Mouse (Mus musculus): ENCODE data around the gene Fam189a2.

Fam189a2 gene

DNA sequence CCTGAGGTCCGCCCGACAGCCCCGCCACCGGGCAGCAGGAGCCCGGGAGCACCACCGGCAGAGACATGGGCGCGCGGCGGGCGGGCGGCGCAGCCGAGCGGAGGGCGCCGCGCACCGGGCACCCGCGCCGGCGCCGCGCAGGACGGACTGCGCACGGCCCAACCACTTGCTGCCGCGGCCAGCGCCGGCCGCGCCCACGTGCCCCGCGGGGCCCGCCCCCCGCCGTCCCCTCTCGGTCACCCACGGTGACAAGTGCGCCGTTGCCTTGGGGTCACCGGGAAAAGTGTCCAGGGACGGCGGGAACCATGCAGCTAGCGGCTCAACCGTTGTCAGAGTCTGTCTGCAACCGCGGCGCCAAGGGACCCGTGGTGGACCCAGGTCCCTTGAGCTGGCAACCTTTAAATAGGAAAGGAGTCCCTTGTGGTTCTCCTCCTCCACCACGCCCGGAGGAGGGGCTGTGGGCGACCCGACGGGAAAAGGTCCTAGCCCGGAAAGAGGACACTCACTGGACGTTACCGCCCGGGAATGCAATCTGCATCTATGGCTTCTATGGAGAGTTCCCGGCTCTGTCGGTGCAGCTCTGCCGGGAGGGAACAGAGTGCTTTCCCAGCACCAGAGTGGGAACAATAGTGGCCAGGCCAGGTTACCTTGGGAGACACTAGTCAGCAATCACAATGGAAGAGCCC lies at the start of gene Fam189a2:
TSS of gene Fam189a2 (minus strand) at position 149 of the 686 bp plus-strand sequence.
- peak; percentile 77 for DNase-seq

DNA sequence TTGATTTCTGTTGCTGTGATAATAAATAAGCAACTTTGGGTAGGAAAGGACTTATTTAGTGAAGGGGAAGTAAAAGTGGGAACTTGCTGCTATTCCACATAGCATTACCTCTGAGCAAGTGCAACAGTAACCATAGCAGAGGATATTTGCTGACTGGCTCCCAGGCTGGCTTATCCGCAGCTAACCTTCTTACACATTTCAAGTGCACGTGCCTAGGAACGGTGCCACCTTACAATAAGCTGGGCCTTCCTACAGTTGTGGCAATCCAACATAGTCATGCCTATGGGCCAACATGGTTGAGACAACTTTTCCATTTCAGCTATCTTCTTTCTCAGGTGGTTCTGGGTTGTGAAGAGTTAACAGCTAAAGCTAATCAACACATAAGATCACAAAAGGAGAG lies 46.8 kb upstream of the Fam189a2 start:
- no peak for DNase-seq

DNA sequence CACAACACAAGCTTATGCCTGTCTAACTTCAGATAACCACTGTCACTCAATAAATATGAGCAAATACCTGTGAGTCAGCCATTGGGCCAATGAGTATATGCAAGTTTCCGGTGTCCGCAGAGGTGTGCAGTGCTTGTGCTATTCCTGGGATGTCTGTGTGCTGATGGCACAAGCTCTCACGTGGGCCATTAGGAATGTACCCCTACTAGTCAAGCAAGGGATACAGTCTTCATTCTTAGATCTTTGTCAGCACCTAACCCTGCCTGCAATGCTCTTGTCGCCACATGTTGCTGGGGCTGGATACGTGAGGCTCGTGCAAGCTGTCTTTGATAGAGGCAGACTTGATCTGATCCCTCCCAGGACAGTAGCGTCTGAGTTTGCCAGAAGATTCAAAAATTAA lies 45.7 kb upstream of the Fam189a2 start:
- no peak for DNase-seq

DNA sequence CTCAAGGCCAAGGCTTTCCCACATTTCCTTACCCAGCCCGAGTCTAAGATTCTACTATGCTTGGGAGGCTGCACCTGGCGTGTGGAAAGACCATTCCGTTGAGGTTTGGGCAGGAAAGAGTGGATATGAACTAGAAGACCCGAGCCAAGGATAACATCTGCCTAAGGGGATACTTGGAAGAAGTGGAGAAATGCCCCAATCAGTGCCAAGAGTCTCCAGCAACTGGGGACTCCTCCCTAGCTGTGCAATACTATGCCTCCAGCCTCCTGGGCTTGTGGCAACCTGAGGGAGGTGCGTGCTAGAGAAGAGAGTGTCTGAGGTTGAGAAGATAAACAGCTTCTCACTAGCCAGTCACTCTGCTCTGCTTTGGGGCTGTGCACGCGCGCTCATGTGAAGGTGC lies 45.1 kb upstream of the Fam189a2 start:
- DNase-seq: no peak

DNA sequence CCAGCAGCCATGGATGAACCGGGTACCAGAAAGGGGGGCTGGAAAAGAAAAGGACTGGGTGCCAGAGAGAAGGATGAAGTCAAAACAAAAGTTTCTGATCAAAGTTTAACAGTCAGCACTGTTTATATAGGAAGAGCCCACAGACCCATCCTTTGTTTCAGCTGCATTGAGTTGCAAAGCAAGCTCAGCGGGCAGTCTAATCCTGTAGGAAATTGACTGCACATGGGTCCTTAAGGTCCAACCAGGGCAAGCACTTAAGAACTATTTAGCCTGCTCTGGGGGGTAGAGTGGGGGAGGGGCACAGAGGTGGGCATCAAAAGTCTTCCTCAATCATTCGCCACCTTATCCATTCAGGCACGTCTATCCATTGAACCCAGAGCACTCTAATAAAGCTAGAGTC lies 42.3 kb upstream of the Fam189a2 start:
- DNase-seq: no peak

DNA sequence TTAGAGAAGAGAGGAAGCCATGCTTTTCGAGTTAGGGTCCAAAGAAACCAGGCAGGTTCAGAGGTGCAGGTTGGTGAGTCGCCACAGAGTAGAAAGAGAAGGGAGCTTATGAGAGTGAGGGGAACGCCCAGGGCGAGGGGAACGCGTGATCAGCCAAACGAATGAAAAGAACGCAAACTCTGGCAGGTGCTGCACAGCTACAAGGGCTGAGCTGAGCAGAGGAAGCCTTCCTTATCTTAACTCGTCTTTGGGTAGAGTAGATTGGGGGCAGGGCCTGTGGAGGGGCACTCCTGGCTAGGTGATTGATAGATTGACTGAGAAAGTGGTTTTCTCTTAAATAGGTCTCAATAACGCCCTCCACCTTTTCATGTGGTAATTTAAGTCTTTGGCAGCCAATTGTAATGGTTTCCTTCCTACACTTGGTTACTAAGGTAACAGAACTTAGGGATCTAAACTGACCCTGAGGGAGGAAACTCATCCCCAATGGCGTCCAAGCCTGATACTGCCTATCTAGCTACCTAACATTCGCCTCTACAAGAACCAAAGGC lies 33.6 kb upstream of the Fam189a2 start:
- DNase-seq: no peak

DNA sequence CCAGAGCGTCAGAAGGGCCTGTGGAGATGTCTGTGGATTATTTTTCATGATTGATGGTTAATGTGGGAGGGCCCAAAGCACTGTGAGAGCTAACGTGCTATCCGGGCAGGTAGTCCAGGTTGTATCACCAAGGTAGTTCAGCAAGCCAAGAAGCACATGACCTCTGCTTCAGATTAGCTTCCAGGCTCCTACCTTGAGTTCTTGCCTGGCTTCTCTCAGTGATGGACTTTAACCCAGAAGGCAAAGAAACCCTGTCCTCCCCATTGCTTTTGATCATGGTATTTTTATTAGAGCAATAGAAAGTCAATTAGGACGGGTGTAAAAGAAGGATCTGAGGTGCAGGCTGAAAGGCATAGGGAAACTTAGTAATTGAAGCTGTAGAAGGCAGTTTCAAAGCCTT lies 32.8 kb upstream of the Fam189a2 start:
- no peak for DNase-seq

DNA sequence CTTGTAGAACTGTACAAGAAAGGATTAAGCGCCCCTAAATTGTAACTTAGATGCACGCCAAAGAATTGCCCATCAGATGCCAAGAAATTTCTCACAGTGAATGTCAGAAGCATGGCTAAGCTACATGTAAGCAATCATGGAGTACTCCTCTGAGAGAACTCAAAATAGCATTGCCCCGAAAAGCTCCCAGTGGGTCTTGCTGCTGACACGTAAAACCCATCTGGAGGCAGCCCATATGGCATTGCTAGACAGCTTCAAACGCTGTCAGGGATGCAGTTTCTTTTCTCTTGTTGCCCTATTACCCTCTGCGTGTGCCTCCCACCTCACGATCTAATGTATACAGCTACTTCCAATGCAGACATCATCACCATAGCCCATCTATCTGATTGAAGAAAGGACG lies 28.0 kb upstream of the Fam189a2 start:
- DNase-seq: no peak

DNA sequence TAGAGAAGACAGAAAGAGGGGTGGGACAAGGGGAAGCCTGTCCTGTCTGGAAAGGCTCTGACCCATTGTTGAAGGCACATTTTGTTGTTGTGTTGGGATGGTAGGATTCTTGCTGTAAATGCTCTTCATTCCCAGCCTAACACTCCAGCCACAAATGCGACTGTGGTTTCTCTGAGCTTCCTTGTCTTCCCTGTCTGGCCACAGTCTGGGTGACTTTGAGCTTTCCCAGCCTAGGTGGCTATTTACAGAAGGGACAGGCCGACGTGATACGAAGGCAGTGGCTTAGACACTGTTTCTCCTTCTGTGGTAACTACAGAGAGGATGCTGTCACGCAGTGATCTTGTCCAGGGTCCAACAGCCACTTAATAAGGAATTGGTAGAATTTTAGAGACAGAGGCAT lies 27.2 kb upstream of the Fam189a2 start:
- DNase-seq: no peak

DNA sequence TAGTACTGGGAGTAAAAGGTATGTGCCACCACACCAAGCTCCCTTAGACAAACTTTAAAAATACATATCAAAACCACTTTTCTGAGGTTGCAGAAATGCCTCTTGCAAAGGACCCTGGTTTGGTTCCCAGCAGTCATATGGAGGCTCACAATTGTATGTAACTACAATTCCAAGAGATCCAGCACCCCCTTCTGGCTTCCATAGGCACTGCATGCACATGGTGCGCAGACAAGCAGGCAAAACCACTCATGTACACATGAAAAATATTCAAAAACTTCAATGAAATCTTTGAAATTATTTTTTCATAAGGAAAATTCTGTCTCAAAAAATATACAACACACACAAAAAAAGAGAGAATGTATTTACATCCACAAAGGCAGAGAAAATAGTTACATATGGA lies 26.1 kb upstream of the Fam189a2 start:
- no peak for DNase-seq

DNA sequence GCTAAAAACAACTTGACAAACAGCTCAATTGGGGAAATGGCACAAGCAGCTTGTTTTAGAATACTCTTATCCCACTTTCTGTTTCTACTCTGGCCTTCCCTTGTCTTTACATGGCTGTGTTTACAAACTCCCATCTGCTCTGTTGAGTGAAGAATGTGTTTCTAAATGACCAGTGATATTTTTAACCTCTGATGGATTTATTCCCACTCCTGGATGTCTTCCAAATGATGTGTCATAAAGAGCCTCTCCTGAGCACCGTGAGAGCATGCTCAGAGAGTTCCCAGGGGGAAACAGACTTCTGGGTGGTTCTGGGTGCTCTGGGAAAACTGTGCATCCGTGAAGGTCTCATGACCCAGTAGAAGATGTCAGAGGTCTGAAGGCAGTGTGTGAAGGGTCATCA lies 24.1 kb upstream of the Fam189a2 start:
- DNase-seq: no peak

DNA sequence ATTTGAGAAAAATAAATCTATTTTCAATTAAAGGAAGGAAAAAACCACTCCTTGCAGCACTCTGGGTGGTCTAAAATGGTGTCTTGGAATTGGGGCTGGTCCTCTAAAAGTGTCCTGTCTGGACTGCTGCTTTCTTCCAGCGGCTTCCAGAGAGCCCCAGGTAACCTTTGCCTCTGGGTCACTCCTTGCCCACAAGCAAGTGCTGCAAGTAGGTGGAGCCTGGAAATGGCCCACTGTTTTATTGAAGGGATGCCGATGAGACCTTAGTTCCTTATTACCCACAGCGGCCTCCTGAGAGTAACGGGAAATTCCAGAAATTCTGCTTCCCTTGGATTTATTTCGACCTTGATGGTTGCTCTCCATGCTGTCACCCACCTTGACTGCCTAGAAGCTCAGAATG lies 23.4 kb upstream of the Fam189a2 start:
- DNase-seq: no peak

DNA sequence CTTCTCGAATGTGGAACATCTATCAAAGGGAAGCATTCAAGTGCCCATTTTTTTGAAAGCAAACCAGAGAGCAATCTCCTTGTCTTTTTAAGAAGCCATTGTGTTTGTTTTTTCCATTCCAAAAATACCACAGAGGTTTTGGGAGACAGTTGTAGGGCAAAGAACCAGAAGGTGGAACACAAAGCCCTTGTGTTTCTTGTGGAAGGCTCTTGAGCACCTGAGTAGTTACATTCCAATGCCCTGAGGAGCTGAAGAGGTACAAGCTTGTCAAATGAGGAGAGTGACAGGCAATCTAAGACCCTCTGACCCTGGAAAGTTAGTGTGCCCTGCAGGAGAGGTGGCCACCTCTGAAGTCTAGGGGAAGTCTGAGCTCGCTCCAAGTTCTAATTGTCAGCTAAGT lies 19.7 kb upstream of the Fam189a2 start:
- no peak for DNase-seq

DNA sequence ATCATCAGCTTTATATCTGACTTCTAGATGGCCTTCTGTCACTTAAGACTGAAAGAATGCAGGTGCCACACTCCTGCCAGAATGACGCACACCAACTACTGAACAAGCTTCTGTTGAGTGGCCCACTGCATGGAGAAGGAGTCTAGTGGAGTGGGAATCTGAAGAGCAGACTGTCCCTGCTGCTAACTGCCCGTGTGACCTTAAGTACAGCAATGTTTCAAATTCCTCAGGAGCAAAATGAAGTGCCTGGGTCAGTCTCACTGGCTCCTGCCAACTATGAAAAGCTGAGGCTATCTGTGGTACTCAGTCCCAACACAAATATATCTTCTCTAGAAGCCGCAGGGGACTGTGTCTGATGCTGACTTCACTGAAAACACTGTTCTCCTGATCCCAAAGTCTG lies 18.5 kb upstream of the Fam189a2 start:
- DNase-seq: no peak

DNA sequence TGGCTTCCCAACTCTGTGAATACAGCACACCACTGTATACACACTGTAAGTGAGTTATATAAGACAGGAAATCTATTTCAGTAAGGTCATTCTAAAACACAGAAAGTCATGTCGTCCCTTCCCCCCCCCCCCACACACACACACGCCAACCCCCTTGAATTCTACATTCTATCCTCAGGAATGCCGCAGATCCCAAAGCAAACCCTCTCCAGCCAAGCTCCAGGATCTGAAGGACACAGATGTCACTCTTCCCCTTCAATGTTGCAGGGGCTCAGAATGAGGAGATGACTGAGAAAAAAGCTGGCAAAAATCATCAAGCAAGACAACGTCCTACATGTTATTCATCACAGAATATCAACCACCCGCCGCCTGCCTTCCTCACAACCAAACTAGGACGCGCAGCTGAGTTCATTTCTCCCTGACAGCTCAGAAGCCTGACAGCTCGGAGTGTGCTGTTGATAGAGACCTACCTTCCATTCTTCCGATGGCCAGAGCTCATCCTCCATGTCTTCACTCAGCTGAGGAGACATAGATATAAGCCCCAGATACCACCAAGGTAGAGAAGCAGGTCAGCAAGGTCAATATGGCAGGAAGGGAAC lies 15.7 kb upstream of the Fam189a2 start:
- no peak for DNase-seq

DNA sequence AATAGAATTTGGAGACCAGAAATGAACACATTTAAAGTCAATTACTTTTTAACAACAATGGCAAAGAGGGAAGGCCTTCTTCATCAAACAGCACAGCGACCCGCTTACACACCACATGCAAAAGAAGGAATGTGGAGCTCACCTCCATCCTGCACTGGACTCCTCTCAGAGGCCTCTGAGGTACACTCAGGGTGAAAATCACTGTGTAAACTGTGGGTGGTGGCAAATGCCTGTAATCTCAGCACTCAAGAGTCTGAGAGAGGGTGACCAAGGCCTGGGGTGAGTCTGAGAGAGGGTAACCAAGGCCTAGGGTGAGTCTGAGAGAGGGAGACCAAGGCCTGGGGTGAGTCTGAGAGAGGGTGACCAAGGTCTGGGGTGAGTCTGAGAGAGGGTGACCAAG lies 11.6 kb upstream of the Fam189a2 start:
- no peak for DNase-seq

DNA sequence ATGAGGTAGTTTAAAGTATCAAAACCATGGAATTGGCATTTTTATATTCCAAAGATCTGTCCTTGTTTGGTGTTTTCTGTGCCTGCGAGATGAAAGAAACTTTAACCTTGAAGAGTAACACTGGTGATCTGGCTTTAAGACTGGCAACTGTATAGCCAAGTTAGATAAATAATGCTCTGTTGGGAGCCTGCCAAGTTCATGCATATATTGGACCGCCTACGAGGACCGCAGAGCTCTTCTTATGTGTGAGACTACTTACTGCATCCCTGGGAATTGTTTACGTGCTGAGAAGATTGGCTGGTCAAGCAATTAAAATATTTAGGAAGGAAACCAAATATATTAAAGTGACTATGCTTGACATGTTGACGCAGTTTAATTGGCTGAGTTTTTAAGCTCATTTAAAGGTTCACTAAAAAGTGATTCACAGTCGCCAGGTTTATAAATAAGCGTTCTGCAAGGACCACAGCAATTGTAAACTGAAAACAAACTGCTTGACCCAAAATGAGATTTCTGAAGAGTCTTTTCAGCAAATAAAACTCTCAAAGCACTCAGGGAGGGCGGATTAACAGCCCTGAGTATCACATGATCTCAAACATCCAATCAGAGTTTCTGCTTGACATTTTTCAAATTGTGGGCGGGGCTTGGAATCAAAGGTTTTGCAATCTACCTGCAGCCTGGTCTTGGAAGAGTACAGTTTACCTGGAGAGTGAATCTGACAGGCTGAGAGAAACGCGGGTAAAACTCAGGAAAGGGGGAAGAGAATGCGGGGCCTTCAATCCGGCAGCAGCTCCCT lies 8.4 kb upstream of the Fam189a2 start:
- no peak for DNase-seq

DNA sequence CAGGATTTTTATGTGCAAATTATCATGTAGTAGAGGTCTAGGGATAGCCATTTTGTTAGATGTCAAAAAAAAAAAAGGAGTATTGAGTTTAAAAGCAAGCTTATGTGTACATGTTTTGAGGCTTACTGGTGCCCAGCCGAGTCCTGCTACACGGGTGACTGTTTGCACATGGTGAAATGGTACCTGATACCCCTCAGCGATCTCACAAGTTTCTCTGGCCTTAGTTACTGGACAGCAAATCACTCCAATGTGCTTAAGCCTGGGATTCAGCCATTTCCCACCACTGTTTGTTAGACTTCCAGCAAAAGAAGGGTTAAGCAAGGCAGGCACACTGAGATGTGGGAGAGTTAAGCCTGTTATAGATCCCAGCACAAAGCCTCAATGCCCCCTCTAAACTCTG lies 3.5 kb upstream of the Fam189a2 start:
- no peak for DNase-seq

DNA sequence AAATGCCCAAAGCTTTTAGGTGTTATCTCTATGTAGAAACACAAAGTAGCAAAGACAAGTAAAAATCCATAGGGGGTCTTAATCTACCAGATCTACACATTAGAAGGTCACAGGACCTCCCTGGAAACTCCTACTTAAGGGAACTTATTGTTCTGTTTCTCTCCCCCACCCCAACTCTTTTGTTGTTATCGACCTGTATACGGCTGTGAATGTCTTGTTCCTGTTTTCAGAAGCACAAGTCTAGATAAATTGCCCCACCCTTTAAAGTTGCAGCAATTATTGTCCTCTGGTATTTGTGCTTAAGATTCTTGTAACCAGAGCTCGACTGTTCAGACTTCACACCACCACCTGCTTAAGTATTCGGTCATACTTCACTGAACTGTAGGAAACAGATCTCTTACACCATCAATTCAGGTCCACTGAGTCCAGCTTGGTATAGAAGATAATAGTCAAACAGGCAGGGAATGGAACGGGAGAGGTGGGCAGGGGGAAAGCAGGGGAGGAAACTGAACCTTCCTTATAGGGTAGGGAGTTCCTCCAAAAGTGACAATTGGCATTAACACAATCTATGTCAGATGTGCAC lies 1.9 kb upstream of the Fam189a2 start:
- no peak for DNase-seq

DNA sequence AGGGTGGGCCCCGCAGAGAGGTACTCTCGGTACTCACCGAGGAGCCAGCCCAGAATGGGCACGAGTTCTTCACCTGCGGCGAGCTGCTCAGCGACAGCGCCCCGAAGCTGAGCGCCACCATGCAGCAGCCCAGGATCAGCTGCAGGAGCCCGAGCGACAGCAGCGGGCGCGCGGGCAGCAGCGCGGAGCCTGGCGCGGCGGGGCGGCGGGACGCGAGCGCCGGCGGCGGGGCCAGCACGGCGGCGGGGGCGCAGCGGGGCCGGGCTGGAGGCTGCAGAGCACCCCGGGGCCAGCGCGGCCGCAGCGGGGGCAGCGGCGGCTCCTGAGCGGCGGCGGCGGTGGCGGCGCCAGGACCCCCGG lies 328 bp downstream of the Fam189a2 start:
- peak; percentile 64 for DNase-seq

DNA sequence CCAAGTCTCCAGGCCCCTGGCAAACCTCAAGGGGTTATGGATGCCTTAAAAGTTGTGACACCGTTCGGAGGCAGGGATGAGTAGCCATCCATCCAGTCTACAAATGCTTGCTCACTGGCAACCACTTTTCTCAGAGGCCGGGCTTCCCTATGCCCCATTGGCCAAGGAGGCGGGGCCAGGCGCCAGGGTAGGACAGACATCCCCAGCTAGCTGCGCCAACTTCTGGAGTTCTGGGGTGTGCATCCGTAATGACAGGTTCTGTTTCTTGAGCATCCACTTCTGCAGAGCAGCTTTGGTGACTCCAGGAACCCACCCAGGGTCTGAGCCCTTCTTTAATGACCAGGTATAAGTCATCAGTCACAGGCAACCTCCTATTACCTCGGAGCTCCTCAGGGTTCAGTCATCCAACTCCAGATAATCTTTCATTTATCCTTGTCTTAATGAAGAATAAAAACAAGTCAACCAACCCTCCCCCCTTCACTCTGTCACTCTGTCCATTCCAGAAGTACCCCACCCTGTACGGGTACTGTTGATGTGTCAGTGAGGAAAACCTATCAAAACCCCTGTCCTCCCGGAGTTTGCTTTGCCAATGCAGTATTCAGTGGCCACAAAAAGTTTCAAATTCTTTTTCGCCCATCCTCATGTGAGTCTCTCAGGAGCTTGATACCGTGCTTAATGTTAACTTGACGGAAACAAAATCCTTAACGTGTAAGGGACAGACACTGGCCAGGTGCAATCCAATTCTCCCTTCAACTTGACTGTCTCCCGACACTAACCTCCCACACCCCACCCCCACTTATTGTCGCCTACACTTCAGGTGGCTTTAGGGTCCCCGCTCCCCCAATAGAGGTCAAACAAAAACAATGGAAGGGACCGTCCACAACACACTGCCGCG lies 956 bp downstream of the Fam189a2 start:
- peak; percentile 55 for DNase-seq

DNA sequence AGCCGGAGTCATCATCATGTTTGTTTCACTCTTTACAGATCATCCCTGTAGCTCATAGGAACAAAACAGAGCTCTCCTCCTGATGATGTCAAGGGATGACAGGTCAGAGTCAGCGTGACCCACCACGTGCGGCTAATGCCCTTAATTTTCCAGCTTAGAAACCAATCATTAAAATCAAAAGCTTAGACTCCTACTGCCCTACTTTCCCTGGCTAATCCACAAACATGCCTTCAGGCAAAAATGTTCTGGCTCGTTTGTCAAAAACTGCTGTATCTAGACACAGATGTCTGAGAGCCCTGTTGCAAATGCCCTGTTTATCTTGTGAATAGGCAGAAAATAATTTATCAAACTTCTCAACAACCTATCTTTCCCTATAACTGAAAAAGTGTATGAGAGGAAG lies 4.9 kb downstream of the Fam189a2 start:
- DNase-seq: peak; percentile 82

DNA sequence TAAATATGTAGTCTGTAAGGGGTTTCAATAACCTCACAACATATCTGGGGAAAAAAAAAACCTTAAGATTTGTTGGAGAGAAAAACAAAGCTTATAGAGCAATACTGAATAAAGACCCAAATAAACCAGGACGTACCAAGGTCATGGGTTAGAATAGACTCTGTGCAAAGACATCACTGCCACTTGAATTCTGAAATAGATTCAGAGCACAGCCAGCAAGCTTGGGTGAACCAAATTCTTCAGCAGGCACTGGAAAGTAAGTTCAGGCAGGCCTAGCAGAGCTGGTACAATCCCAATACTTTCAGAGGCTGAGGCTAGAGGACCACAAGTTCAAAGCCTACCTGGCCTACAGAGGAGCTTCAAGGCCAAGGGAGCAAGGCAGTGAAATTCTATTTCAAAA lies 6.2 kb downstream of the Fam189a2 start:
- DNase-seq: no peak

Measured in retina, postnatal 1 day (tissue).